Mouse (Mus musculus): ENCODE data around the gene Olfr19.
"Not testable (repeated sequence)": the region's sequence is repeated elsewhere in the genome, so short reads cannot be mapped to it uniquely, and the experiment has no call there.

Gene Olfr19

DNA sequence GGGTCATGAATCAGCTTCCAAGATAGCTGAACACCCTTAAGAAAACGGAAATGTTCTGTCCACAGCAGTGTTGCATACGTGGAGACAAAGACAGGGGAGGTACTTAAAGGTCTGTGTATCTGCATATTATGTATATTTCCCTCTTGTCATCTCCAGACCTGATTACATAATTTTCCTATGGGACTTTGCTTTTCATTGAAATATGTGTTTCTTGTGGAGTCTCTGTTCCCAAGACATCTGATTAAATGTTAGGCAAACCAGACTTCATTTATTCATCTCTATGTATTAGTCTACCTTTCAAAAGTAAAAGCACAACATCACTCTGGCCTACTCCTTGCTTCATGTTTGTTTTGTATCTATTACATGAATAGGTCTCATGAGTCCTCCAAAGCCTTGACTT is at the start of gene Olfr19:
Gene Olfr19 (minus strand): TSS at position 101 of the 400 bp plus-strand sequence.
- DNase-seq (ENCODE audit: low read depth, low spot score): no peak

DNA sequence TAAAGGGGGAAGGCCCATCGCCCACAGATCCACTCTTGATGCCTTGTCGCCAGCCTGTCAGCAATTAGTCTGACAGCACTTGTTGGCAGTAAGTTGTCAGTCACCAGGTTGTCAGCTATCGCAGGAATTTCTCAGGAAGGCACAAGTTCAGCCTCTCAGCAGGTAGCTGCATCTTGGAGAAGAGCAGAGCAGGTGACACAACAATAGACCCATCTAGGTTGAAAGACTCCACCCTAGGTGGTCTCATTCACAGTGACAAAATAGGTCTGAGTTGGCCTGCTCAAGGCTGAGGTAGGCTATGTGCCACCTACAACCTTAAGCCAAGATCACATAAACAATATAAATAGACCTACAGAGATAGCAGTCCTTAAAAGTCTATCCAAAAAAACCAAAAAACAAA is 8.8 kb upstream of the Olfr19 start:
- DNase-seq (ENCODE audit: low read depth, low spot score): no peak

DNA sequence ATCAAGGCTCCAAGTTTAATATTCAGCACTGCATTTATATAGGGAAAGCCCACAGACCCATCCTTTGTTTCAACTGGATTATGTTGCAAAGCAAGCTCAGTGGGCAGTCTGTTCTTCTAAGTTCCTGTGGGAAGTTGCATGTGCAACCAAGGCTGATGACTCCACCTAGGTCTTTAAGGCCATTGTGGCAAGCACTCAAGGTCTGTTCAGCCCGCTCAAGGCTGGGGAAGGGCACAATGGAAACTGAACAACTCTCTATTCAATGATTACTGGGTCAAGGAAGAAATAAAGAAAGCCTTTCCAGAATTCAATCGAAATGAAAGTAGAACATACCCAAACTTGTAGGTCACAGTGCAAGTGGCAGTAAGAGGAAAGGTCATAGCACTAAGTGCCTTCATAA is 7.8 kb upstream of the Olfr19 start:
- DNase-seq (ENCODE audit: low read depth, low spot score): no peak

DNA sequence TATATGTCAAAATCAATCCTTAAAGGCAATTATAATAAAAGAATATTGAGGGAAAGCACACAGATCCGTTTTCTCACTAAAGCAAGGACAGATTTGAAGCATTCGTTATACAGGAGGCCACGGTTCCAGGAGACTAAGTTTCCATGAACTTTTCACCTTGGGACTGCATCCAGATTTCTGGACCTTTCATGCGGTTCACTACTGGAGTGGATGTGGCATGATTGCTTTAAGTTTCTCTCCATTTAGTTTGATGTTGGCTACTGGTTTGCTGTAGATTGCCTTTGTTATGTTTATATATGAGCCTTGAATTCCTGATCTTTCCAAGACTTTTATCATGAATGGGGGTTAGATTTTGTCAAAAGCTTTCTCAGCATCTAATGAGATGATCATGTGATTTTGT is 11.2 kb downstream of the Olfr19 start:
- DNase-seq (ENCODE audit: low read depth, low spot score): no peak

DNA sequence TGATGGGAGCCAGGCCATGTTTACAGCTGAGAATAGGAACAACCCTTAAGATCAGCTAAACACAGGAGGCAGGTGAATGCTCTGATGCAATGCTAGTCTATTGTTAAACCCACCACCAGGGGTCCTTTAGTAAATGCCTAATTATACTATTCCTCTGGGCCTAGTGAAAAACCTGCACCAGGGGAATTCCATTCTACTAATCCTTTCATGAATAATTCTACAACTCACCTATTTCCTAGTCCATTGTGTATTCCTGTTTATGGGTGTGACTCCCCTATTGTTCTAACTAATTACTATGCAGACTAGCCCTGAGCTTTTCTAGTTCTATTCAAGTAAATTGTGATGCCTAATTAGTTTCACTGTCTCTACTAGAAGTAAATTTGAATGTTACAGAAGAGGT is 11.7 kb downstream of the Olfr19 start:
- not testable (repeated sequence) for DNase-seq (ENCODE audit: low read depth, low spot score)

DNA sequence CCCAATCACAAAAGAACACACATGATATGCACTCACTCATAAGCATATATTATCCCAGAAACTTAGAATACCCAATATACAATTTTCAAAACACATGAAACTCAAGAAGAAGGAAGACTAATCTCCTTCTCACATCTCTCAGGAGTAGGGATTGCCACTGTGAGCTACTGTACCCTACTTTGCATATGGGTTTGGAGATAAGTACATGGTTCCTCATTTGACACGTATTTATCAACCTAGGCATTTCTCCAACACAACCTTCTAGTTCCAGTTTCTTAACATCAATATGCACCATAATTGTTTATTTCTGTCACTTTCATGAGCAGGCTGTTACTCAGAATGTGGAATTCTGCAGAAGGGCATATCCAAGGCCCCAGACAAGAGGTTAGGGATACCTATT is 31.1 kb downstream of the Olfr19 start:
- no peak for DNase-seq (ENCODE audit: low read depth, low spot score)

DNA sequence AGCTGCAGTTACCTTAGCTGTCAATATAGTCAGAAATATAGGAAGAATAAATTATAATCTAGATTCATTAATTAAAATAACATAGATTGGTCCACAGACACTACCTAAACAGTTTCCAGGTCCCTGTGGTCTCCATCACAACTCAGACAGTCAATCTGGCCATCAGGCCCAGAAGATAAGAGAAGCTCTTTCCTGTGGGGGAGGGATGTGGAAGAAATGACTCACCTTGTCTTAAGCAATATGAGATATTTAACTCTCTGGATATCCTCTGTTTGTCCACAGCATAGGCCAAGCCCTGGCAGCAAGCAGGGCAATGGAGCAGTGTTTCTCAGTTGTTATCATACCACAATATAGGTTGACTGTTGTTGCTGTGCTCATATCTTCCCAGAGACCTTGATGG is 42.5 kb downstream of the Olfr19 start:
- no peak for DNase-seq (ENCODE audit: low read depth, low spot score)

All from skeletal muscle tissue, adult 2 months (tissue).